Mouse (Mus musculus): ENCODE results near the gene Apoc1.

The Apoc1 gene

DNA sequence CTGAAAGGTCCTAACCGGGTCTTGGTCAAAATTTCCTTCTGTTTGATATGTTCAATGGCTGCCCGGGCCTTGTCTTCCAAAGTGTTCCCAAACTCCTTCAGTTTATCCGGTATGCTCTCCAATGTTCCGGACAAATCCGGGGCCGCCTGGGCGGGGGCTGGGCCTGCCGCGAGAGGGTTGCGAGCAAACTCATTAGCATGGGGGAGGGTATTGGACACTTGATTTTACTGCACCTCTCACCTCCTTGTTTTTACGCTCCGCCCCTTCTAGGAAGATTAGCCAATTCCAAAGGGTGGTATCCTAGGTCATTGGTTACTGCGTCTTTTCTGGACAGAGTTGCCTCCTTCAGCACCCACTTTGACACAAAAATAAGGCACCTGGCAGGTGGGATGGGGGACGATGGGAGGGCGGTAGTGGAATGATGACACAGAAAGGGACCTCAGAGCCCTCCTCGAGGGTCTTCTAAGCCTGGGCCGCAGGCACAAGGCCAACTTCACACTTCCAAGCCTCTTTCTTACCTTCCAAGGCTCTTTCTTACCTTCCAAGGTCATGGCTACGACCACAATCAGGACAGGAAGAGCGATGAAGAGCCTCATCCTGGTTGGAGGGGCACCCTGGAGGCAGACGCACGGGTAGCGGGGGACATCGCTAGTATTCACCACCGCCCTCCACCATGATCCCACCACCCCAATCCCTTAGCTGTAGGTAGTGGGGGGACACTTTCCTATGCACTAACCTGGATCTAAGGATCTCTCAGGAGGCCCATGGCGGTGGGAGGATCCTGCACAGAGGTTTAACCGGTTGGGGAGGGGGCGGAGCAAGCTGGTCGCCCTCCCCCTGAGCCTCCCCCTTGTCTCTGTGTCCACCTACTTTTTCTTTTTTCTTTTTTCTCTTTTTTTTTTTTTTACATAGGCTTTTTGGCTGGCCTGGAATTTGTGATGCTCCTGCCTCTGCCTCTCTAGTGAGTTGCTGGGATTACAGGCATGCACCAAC lies at the start of gene Apoc1:
Apoc1 (minus strand) TSS at position 788 of the 993 bp plus-strand sequence.
- in situ Hi-C loops (cut with MseI, MboI), result no loop called here

DNA sequence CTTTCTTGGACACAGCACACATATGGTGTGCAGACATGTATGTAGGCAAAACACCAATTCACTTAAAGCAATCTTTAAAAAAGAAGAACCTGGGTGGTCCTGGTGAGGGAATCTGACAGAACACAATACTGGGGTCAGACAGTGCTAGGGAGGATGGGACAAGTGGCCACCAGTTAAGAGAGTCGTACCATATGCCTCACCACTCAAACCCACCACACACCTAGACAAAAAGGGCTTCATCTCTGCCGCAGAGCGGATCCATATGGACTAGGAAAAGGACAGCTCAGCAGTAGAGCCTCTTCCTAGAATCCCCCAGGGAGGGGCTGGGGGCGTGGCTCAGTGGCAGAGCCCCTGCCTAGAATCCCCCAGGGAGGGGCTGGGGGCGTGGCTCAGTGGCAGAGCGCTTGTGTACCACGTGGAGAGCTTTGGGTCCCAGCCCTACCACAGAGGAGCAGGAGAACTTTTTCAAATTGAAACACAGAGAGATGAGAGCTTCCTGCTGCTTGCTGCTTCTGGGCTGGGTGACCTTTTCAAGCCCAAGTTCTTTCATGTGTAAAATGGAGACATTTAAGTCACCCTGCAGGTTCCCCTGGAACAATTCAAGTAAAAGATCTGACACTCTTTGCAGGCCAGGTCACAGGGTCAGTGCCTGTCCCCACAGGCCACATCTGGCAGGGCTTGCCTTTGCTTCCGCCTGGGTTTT lies 49.0 kb upstream of the Apoc1 start:
- in situ Hi-C loops (cut with MseI, MboI), result no loop called here

DNA sequence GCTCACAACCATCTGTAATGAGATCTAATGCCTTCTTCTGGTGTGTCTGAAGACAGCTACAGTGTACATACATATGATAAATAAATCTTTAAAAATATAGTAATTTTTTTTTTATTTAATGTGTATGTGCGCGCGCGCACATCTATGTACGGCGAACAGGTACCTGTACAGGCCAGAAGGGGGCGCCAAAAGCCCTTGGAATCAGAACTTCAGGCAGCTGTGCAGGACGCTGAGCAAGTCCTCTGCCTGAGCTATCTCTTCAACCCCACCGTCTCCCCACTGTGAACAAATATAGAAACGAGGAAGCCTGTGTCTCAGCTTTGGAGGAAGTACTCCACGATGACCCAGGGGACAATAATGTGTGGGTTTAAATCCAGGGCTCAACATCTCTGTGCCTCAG lies 47.8 kb upstream of the Apoc1 start:
- in situ Hi-C loops (cut with MseI, MboI), result no loop called here

DNA sequence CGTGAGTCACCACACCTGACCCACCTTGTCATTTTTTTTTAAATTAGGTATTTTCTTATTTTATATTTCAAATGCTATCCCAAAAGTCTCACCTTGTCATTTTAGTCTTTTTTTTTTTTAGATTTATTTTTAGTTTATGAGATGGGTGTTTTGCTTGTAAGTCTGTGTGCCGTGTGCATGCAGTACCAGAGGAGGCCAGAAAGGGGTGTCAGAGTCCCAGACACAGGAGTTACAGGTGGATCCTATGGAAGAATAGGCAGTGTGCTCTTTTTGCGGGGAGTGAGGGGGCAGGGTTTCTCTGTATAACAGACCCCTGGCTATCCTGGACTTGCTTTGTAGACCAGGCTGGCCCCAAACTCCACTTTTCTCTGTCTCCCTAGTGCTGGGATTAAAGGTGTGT lies 46.3 kb upstream of the Apoc1 start:
- in situ Hi-C loops (cut with MseI, MboI), result loop anchor here in 1 of 2 experiments (10.0 kb wide), 1 partner anchor 46 kb away; no protein-coding TSS in a partner anchor

DNA sequence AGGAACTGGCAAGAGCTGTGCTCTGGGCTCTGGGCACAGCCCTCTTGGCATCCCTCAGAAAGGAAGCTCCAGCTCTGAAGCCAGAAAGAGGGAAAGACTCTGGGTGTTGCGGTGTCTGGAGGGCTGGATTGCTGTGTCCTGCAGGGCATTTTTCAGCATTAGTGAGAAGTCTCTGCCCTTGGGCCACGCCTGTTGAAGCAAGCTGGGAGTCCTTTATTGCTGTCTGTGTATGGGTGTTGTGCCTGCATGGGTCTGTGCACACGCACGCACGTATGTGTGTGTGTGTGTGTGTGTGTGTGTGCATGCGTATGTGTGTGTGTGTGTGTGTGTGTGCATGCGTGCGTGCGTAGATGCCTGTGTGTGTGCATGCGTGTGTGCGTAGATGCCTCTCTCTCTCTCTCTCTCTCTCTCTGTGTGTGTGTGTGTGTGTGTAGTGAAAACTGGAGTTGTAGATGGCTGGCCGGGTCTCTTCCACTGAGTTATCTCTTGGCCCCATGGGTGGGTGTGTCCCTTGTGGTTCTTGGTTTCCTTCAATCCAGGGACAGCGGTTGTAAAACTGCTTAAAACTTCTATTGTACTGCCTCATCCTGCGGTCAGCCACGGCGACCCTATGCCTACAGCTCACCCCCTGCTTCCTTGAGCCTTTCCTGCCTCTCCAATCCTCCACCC lies 44.1 kb upstream of the Apoc1 start:
- in situ Hi-C loops (cut with MseI, MboI), result loop anchor here in 1 of 2 experiments (10.0 kb wide), 1 partner anchor 48 kb away; no protein-coding TSS in a partner anchor

DNA sequence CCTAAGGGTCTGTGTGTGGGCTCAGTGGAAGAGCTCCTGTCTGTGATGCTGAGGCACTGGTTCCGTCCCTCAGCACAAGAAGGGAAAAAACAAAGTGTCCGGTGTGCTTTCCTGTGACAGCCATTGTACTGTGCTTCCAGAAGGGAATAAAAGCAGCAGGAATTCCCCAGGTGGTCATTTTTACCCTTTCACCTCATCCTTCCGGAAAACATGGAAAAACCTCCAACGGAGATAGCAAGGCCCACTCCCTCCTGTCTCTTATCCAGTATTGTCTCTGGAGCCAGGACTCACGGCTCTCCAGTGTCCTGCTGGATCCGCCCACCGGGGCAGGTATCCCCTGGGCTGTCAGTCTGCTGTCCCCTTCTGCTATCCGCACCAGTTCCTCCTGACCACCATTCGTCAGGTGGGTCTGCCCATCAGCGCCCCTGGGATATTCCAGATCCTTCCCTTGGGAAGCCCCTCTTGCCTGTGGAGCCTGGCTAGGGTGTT lies 41.8 kb upstream of the Apoc1 start:
- in situ Hi-C loops (cut with MseI, MboI), result loop anchor here in 1 of 2 experiments (10.0 kb wide), 1 partner anchor 51 kb away; no protein-coding TSS in a partner anchor

DNA sequence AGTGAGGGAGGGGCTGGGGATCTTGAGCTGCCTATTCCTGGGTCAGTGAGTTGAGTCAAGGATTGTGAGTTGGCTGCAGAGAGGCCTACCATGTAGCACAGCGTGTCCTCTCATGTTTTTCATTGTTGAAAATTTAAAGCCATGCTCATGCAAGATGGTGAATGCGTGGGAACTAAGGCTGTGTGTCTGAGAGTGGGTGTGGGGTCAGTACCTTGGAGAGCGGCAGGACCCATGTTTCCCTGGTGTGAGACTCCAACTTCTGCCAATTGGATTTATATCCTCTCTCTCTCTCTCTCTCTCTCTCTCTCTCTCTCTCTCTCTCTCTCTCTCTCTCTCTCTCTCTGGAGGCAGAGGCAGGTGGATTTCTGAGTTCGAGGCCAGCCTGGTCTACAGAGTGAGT lies 34.1 kb upstream of the Apoc1 start:
- in situ Hi-C loops (cut with MseI, MboI), result no loop called here

DNA sequence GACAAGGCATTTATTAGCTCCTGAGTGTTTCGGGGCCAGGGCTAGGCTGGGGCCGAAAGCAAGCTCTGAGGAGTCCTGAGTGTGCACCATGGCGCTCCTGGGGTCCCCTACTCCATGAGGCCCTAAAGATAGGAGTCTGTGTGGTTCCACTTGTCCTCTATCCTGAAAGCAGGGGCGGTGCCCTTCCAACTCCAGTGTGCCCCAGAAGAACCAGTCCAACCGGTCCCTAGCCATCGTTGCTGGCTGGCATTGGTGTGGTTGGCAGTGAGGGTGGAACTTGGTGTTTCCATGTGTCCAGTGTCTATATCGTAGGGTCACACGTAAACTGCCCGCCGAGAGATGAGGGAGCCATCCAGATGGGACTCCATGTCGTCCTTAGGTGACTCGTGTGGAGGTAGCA lies 31.7 kb upstream of the Apoc1 start:
- in situ Hi-C loops (cut with MseI, MboI), result no loop called here

DNA sequence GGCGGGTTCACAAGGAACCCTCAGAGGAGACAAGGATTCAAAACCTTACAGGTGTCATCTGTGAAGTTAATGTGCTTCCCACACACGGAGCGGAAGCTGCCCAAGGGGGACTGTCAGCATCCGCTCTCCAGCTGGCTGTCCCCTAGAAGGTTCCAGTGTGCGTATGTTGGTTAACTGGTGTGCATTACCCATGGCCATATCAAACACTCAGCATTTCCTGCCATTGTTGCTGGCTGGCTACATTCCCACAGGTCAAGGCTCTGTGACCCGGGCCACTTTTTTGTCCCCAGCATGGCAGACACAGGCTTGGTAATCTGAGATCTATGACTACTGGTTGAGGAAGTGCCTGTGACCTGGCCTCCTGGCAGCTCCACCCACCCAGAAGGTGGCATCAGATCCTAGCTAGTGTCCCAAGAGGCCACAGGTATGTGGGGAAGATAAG lies 30.3 kb upstream of the Apoc1 start:
- in situ Hi-C loops (cut with MseI, MboI), result no loop called here

DNA sequence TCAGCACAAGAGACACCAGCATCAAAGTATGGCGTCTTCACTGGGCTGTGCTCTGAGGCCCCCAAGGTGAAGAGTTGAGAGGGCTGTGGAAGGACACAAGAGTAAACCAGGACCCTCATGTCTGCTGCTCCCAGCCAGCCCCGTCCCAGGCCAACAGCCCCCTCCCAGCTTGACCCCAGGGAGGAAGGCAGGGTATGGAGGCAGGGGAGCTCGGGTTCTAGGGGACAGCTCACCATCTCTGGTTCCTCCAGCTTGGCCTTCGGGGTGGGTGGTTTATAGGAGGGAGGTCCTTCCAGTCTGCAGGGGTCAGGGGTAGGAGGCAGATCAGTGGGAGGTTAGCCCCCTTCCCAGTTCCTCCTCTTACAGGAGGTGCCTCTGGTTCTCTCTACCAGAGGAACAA lies 26.7 kb upstream of the Apoc1 start:
- in situ Hi-C loops (cut with MseI, MboI), result no loop called here

DNA sequence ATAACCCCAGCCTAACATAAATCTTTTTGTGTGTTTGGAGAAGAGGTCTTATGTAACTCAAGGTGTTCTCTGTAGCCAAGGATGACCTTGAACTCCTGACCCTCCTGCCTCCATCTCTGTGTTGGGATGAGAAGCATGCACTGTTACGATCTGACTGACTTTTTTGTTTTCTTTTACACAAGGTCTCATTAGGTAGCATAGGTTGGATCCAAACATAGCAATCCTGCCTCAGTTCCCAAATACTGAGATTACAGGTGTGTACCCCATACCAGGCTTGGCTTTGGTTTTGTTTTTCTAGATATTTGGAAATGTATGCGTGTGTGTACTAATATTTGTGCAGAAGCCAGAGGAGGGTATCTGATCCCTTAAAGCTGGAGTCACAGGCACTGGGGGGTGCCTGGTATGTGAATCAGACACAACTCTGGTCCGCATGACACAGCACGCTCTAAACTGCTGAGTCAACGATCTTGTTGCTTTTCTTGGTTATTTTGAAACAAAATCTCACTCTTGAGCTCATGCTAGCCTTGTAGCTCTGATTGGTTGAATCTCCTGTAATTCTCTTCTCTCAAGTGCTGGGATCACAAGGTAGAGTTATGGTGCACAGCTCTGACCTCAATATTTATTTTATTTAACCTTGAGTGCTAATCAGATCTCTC lies 26.0 kb upstream of the Apoc1 start:
- in situ Hi-C loops (cut with MseI, MboI), result no loop called here

DNA sequence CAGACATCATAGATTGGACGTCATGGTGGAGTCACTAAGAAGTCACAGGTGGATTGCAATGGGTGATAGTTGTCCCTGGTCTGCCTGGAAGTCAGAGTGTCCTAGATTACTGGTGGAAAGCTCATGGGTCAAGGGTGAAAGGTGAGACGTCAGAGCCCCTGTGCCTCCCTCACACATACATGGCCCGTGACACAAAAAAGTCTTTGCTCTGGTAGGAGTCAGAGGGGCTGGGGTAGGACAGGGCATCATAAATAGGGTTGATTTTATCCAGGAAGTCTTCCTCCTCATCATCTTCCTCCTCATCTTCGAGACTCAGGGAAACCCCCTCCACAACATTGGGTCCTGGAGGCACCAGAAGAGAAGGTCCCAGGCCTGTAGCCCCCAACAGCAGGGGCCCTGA lies 24.9 kb upstream of the Apoc1 start:
- in situ Hi-C loops (cut with MseI, MboI), result no loop called here

DNA sequence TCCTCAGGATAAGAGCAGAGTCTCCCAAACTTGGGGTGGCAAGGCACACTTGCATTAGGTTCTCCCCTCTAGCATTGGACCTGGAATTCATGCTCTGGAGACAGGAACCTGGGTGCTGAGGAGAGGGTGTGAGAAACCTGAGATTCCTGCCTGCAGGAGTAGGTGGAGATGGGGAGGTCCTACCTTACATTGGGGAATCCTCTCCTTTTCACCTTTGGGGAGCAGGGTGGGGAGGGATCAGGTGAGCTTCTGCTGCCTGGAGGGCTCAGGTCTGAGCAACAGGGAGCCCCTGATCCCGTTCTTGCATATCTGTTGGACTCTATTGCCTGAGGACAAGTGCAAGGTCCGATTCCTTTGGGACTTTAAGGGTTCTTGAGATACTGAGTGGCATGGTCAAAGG lies 24.4 kb upstream of the Apoc1 start:
- in situ Hi-C loops (cut with MseI, MboI), result no loop called here

DNA sequence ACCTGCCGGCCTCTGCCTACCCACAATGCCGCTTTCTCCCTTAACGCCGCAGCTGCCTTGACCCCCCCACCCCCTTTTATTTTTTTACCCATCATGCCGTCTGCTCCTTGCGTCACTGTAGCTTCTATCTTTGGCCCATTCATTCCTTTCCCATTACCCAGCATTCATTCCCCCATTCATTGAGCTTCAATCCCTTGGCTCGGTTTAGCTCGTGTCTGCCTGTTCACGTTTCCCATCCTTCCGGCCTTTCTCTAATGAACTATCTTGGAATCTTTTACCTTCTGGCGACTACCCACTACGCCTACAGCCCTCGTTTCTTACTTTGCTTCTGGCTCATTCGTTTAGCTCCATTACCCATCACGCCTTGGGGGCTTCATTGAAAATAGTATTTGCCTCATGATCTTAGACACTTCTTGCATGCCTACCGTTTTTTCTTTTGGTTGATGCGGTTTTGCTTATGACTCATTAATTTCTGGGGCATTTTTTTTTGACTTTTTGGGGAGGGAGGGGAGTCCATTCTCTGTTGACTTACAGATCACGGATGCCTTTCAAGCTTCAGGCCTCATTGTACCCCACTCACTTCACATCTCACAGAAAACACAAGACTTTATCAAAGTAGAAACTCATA lies 23.7 kb upstream of the Apoc1 start:
- in situ Hi-C loops (cut with MseI, MboI), result no loop called here

DNA sequence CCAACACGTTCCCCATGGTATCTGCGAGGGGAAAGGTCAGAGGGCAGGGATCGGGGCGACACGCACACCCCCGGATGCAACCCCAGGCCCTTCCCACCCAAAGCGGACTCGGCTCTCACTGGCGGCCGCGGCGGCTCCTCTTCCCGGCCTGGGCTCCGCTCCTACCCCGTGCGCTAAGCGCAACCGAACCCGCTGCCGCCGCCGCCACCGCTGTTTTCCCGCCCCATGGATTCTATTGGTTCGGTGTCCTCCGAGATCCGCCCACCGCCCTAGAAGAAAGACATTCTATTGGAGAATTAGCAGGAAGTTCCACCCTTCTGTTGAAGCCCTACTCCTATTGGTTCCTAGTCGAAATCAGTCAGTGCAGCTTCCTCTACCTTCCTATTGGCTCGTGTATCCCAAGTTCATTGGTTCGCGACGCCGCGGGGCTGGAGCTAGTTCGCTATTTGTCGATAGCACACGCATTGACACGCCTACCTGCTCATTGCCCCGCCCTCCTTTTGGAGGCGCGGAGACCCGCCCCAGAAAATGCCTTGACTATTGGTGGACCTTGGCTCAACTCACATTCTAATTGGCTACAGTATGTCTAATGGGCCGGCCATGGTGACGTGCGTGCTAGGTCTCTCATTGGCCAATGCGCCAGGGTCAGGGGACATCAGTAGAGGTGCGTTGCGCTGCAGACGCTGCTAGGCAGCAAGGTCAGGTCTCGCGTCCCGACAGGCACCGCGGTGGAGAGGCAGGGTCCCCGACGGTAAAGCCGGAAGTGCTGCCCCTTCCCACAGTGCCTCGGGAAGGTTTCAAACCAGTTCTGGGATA lies 23.0 kb upstream of the Apoc1 start, which contains the start of gene Tomm40:
Tomm40 (minus strand) TSS at position 200 of the 816 bp plus-strand sequence.
- in situ Hi-C loops (cut with MseI, MboI), result no loop called here

DNA sequence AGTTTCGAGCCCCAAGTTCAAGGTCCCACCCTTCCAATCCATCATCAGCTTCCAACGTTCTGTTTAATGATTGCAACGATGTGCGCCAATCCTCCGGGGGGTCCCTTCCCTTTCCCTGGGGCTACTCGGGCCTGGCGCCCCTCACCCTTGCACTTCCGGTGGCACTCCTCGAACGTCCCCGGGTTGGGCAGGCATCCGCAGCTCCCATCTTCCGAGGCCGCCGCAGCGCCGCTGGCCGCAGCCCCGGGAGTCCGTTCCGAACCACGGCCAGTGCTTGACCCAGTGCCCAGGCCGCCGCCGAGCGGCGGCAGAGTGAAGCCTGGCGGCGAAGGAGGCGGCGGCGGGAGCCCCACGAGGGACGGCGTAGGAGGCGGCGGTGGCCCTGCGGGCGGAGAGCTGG lies 22.4 kb upstream of the Apoc1 start:
- in situ Hi-C loops (cut with MseI, MboI), result no loop called here

DNA sequence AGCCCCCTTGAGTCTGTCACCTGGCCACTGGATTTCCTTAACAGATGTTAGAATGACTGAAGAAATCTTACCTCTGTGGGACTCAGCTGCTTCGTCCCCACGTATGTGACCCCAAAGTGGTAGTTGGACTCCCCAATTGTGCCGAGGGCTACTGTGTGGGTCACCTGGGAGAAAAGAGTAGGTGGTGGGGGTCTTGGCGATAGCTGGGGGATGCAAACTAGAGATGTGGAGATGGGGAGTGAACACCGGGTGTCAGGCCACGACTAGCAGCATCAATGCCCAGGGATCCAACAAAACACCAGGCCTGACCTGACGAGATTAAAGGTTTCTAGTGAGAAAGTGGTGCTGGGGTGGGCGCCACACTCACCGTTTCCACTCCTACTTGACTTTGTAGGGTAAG lies 21.1 kb upstream of the Apoc1 start:
- in situ Hi-C loops (cut with MseI, MboI), result no loop called here

DNA sequence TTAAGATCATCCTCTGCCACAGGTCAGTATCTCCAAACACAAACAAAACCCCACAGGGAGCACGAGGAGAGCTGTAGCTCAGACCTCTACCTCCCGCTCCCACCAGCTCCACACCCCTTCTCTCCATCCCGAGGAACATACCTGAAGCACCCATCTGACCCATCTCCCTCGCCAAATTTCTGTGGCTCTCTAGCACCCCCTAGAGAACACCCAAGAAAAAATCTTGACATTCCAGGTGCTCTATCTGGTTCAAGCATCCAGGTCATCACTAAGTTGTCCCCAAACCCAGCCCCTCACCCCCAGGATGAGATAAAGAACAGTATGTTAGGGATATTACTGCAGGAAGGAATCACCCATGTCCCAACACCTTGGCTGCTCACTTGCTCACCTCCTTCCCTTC lies 20.7 kb upstream of the Apoc1 start:
- in situ Hi-C loops (cut with MseI, MboI), result no loop called here

DNA sequence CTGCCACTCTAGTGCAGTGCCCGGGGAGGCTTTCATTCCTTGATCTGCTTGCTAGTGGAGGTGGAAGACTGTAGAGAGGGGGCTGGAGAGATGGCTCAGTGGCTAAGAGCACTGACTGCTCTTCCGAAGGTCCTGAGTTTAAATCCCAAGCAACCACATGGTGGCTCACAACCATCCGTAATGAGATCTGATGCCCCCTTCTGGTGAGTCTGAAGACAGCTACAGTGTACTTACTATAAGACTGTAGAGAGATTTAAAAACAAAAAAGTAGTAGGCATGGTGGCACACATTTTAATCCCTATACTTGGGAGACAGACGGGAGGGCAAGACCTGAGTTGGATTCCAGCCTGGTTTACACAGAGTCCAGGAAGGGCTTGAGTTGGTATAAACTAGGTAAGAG lies 20.0 kb upstream of the Apoc1 start:
- in situ Hi-C loops (cut with MseI, MboI), result no loop called here

DNA sequence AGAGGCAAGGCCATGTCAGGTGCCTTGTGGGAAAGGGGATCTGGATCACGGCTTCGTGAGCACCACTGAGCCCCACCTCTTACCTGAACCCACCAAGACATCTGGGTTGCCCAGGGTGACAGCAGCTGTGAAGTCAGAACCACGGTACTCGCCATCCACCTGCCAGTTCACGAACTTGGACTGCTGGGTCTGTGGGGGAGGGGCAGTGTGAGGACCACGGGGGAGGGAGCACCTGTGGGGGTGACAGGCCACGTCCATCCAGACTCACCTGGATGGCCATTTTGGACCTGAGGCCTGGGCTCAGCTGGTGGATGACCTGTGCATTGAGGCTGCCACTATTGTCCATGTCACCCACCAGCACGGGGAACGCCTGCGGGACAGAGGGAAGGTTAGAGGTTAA lies 18.2 kb upstream of the Apoc1 start:
- in situ Hi-C loops (cut with MseI, MboI), result no loop called here

Measured in mouse trophoblast stem cell (cell line).